Mouse (Mus musculus) stomach, embryonic 14.5 days (tissue): Measurements from ENCODE around the gene Efcab2. TPM values are rescaled to one million over a fixed set of nuclear protein-coding genes. Genes with fewer than 3 reads are reported as not detected.

Source experiments
- ATAC-seq: fragments of 200-750 bp; cut with Nextera tagmentation; 2 replicates; pipeline ENCODE4 v1.8.0; 2017; ENCODE audit warnings: low read depth, moderate TSS enrichment; ENCODE audit not compliant: insufficient number of reproducible peaks, insufficient read depth, low FRiP score
- H3K27ac ChIP-seq: fragments of 300-500 bp; sonication (generic); 2 replicates; pipeline ENCODE4 v1.5.1; 2014; ENCODE audit warnings: mild to moderate bottlenecking, low read length, moderate library complexity, mixed read lengths
- H3K27me3 ChIP-seq: fragments of 300-500 bp; sonication (generic); 2 replicates; pipeline ENCODE4 v1.6.1; 2014; ENCODE audit warnings: low read length, control low read depth, mixed read lengths; ENCODE audit not compliant: control insufficient read depth, insufficient read depth
- H3K36me3 ChIP-seq: fragments of 300-500 bp; sonication (generic); 2 replicates; pipeline ENCODE4 v1.6.1; 2014; ENCODE audit warnings: mild to moderate bottlenecking, control low read depth, low read length, moderate library complexity, mixed read lengths; ENCODE audit not compliant: control insufficient read depth, insufficient read depth
- H3K4me1 ChIP-seq: fragments of 300-500 bp; sonication (generic); 2 replicates; pipeline ENCODE4 v1.6.1; 2014; ENCODE audit warnings: low read length, control low read depth, mixed read lengths; ENCODE audit not compliant: control insufficient read depth, insufficient read depth
- H3K4me2 ChIP-seq: fragments of 300-500 bp; sonication (generic); replicated peaks from 2 replicates; pipeline ENCODE4 v1.6.1; 2014; ENCODE audit warnings: low read depth, low read length, control low read depth
- H3K4me3 ChIP-seq: fragments of 300-500 bp; sonication (generic); 2 replicates; pipeline ENCODE4 v1.5.1; 2014; ENCODE audit warnings: low read depth, low read length, control low read depth
- H3K9ac ChIP-seq: fragments of 300-500 bp; sonication (generic); replicated peaks from 2 replicates; pipeline ENCODE4 v1.6.1; 2014; ENCODE audit warnings: low read depth, mild to moderate bottlenecking, control low read depth, low read length, moderate library complexity, mixed read lengths
- H3K9me3 ChIP-seq: fragments of 300-500 bp; sonication (generic); 2 replicates; pipeline ENCODE4 v1.6.1; 2016; ENCODE audit warnings: low read depth, low read length, control low read depth; ENCODE audit not compliant: control insufficient read depth
- WGBS: fragments of 180-500 bp; shearing (Covaris S2); extraction: QIAGEN DNeasy Blood & Tissue Kit; methylation state at CpG from one replicate; pipeline ENCODE4 v1.1.7; 2014; 5-methylcytosine and 5-hydroxymethylcytosine counted together
- polyA plus RNA-seq: library from polyadenylated mRNA; unstranded; fragments of >200 nt; fragmentation: Nextera tagmentation; extraction: Ambion mirVana; gene quantifications from 2 replicates; pipeline ENCODE4 v1.2.1, GENCODE M21; 2014

Gene Efcab2
- polyA plus RNA-seq, 1 experiment from 2014 or later = 7.1 TPM

DNA sequence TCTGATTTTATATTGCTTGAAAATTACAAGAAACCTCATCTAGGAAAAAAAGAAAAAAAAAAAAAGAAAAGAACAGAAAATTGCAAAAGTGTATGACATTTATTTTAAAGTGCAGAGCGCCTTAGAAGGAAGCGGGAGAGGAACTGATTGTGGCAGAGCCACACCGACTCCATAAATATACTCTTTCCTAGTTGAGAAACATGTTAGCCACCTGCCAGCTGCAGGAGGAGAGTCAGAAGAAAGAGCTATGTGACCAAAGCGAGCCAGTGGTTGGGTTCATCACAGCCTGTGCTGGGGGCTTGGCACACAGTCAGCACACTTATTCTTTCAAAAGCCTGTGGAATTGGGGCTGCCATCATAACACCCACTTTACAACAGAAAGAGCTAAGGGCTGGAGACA lies 33.2 kb upstream of the Efcab2 start:
- Histone ChIP-seq H3K27ac (no peak overlapping the region), H3K9ac (no peak overlapping the region), H3K4me2 (no peak overlapping the region), H3K4me3 (no peak overlapping the region), H3K27me3 (no peaks in the 10 kb centered on the region), H3K9me3 (no peaks in the 10 kb centered on the region), H3K4me1 (no peaks in the 10 kb centered on the region), H3K36me3 (no peaks in the 10 kb centered on the region)
- 89% methylated on average over 4 of the region's 4 CpGs for WGBS
- ATAC-seq = no peak

GRCm38 (mm10) chr1:178375381-178375780 lies 30.5 kb upstream of the Efcab2 start:
- no peaks in the 10 kb centered on the region for H3K36me3 ChIP-seq
- no peak overlapping the region for H3K4me3 ChIP-seq
- no peak overlapping the region for H3K27ac ChIP-seq
- H3K27me3 ChIP-seq = no peaks in the 10 kb centered on the region
- H3K4me1 ChIP-seq = no peaks in the 10 kb centered on the region
- no peak overlapping the region for H3K9ac ChIP-seq
- no peak overlapping the region for H3K4me2 ChIP-seq
- no peak for ATAC-seq
- no peaks in the 10 kb centered on the region for H3K9me3 ChIP-seq

DNA sequence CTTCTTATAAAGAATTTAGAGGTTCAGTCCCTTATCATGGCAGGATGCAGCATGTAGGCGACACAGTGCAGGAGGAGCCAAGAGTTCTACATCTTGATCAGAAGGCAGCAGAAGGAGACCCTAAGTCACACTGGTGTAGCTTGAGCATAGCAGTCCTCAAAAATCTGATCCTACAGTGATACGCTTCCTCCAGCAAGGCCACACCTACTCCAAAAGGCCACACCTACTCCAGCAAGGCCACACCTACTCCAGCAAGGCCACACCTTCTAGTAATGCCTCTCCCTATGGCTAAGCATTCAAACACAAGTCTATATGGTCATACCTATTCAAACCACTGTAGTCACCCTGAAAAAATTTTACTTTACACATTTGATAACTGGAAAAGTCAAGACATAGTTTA lies 29.8 kb upstream of the Efcab2 start:
- no peaks in the 10 kb centered on the region for H3K36me3 ChIP-seq
- H3K9ac ChIP-seq = no peak overlapping the region
- no peaks in the 10 kb centered on the region for H3K9me3 ChIP-seq
- no peak overlapping the region for H3K27ac ChIP-seq
- H3K4me1 ChIP-seq = no peaks in the 10 kb centered on the region
- no peaks in the 10 kb centered on the region for H3K27me3 ChIP-seq
- H3K4me2 ChIP-seq = no peak overlapping the region
- 76% methylated on average over 2 of the region's 2 CpGs for WGBS
- no peak overlapping the region for H3K4me3 ChIP-seq
- ATAC-seq = no peak

GRCm38 (mm10) chr1:178376907-178377306 lies 29.0 kb upstream of the Efcab2 start:
- no peaks in the 10 kb centered on the region for H3K9me3 ChIP-seq

DNA sequence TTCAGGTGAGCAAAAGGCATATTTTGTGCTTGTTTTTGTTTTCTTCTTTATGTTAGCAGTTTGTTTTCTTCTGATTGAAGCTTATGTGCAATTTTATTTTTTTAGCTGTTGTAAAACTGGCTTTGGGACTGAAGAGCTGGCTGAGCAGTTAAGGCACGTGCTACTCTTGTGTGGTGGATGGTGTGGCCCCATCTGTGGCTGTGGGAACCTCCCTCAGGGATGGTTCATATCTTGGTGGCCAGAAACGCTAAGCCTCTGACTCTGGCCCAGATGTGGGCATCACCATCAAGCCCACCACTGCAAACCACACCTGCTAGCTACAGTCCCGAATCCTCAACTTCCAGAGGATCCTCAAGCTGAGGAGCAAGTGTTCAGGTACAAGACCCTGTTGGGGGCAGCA lies 27.8 kb upstream of the Efcab2 start:
- no peak overlapping the region for H3K27ac ChIP-seq
- no peaks in the 10 kb centered on the region for H3K36me3 ChIP-seq
- 82% methylated on average over 3 of the region's 3 CpGs for WGBS
- no peaks in the 10 kb centered on the region for H3K4me1 ChIP-seq
- no peak overlapping the region for H3K9ac ChIP-seq
- no peak overlapping the region for H3K4me2 ChIP-seq
- ATAC-seq = no peak
- H3K27me3 ChIP-seq = no peaks in the 10 kb centered on the region
- no peaks in the 10 kb centered on the region for H3K9me3 ChIP-seq
- no peak overlapping the region for H3K4me3 ChIP-seq

More at GRCm38 (mm10) chr1:178376907-178377306, 29.0 kb upstream of the Efcab2 start:
- Histone ChIP-seq H3K4me3 (no peak overlapping the region), H3K36me3 (no peaks in the 10 kb centered on the region), H3K4me2 (no peak overlapping the region), H3K9ac (no peak overlapping the region), H3K27me3 (no peaks in the 10 kb centered on the region), H3K27ac (no peak overlapping the region), H3K4me1 (no peaks in the 10 kb centered on the region)
- 67% methylated on average over 2 of the region's 2 CpGs for WGBS
- ATAC-seq = no peak

DNA sequence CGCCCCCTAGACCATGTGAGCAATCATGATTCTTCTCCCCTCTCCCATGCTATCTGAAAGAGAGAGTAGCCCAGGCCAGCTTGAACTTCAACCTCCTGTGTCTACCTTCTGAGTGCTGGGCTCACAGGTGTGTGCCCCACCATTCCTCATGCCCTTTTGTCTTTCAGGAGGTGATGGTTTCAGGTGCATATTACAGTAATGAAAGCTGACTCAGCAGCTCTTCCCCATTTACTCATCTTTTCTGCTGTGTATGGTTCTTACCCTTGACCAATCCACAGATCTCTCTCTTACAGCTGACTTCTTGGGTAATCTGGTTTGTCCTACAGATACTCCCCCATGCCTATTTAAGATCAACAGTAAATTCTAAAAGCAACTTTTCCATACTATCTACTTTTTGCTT lies 26.7 kb upstream of the Efcab2 start:
- H3K36me3 ChIP-seq = no peaks in the 10 kb centered on the region
- H3K4me2 ChIP-seq = no peak overlapping the region
- H3K27ac ChIP-seq = no peak overlapping the region
- H3K4me3 ChIP-seq = no peak overlapping the region
- H3K9me3 ChIP-seq = no peaks in the 10 kb centered on the region
- H3K27me3 ChIP-seq = no peaks in the 10 kb centered on the region
- H3K9ac ChIP-seq = no peak overlapping the region
- 89% methylated on average over 1 of the region's 1 CpGs for WGBS
- H3K4me1 ChIP-seq = no peaks in the 10 kb centered on the region
- ATAC-seq = no peak

DNA sequence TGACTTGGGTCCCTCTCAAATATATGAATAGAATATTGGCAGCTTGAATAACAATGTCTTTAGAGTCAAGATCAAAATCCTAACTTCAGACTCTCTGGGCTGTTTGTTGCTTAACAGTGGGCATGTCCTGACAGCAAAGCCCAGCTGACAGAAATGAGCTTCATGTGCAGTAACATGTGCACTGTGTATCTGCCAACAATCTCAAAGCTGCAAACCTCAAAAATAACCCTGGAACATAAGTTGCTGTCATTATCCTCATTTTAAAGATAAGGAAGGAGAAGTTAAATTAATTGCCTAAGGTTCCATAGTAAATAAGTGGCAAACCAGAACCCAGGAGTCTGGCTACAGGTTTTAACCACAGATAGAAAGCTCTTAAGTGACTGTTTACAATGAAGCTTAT lies 23.7 kb upstream of the Efcab2 start:
- Histone ChIP-seq H3K4me1 (no peaks in the 10 kb centered on the region), H3K4me3 (no peak overlapping the region), H3K9me3 (no peaks in the 10 kb centered on the region), H3K4me2 (no peak overlapping the region), H3K27ac (no peak overlapping the region), H3K36me3 (no peaks in the 10 kb centered on the region), H3K27me3 (no peaks in the 10 kb centered on the region), H3K9ac (no peak overlapping the region)
- ATAC-seq = no peak

DNA sequence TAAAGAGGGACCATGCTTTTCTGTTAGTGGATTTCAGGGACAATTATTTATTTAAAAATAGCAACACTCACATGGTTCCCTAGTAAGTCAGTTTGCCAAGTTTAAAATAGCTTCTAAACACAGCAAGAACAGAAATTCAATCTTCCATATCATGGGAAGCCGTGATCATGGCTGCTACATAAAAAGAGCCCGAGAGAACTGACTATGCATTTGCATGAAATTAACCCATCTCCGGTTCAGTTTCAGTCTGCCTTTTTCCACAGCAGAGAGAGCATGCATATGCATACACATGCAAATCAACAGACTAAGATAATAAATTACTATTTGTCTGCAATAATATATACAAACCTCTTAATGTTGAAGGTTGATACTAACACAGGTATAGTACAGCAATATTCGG lies 17.1 kb upstream of the Efcab2 start:
- no peak overlapping the region for H3K4me3 ChIP-seq
- no peaks in the 10 kb centered on the region for H3K4me1 ChIP-seq
- H3K27me3 ChIP-seq = no peaks in the 10 kb centered on the region
- WGBS = 79% methylated on average over 4 of the region's 4 CpGs
- H3K27ac ChIP-seq = no peak overlapping the region
- no peak overlapping the region for H3K9ac ChIP-seq
- H3K9me3 ChIP-seq = no peaks in the 10 kb centered on the region
- no peaks in the 10 kb centered on the region for H3K36me3 ChIP-seq
- no peak for ATAC-seq
- H3K4me2 ChIP-seq = no peak overlapping the region

GRCm38 (mm10) chr1:178389401-178389800 lies 16.5 kb upstream of the Efcab2 start:
- H3K27me3 ChIP-seq = no peaks in the 10 kb centered on the region
- H3K4me2 ChIP-seq = no peak overlapping the region
- no peaks in the 10 kb centered on the region for H3K4me1 ChIP-seq
- H3K9ac ChIP-seq = no peak overlapping the region
- WGBS = 61% methylated on average over 2 of the region's 2 CpGs
- no peak overlapping the region for H3K4me3 ChIP-seq
- no peak overlapping the region for H3K27ac ChIP-seq
- ATAC-seq = no peak
- no peaks in the 10 kb centered on the region for H3K9me3 ChIP-seq
- H3K36me3 ChIP-seq = no peaks in the 10 kb centered on the region
